Mouse (Mus musculus) embryonic facial prominence, embryonic 11.5 days (tissue): ENCODE data around the gene Ppp1r3g. TPM values are rescaled to one million over a fixed set of nuclear protein-coding genes. Genes with fewer than 3 reads are reported as not detected.

Source experiments
- ATAC-seq: fragments of 200-750 bp; cut with Nextera tagmentation; replicated peaks from 2 replicates; pipeline ENCODE4 v1.8.0; 2017; ENCODE audit warnings: low read depth; ENCODE audit not compliant: insufficient number of reproducible peaks, low FRiP score, low TSS enrichment
- DNase-seq: peaks from one replicate; pipeline ENCODE4 v3.0.0-alpha.2; 2015; ENCODE audit warnings: low spot score
- H3K27ac ChIP-seq: fragments of 300-500 bp; sonication (generic); replicated peaks from 2 replicates; pipeline ENCODE4 v1.5.1; 2014; ENCODE audit warnings: mild to moderate bottlenecking, low read depth, low read length, control low read depth
- H3K27me3 ChIP-seq: fragments of 300-500 bp; sonication (generic); 2 replicates; pipeline ENCODE4 v1.6.1; 2014; ENCODE audit warnings: mild to moderate bottlenecking, low read length, moderate library complexity, mixed read lengths; ENCODE audit not compliant: control insufficient read depth, insufficient read depth
- H3K36me3 ChIP-seq: fragments of 300-500 bp; sonication (generic); replicated peaks from 2 replicates; pipeline ENCODE4 v1.6.1; 2014; ENCODE audit warnings: low read depth, mild to moderate bottlenecking, low read length, moderate library complexity, mixed read lengths; ENCODE audit not compliant: control insufficient read depth, insufficient read depth
- H3K4me1 ChIP-seq: fragments of 300-500 bp; sonication (generic); 2 replicates; pipeline ENCODE4 v1.6.1; 2014; ENCODE audit warnings: low read length, mixed read lengths; ENCODE audit not compliant: control insufficient read depth, insufficient read depth
- H3K4me2 ChIP-seq: fragments of 300-500 bp; sonication (generic); 2 replicates; pipeline ENCODE4 v1.6.1; 2014; ENCODE audit warnings: low read depth, mild to moderate bottlenecking, control low read depth, low read length, moderate library complexity
- H3K4me3 ChIP-seq: fragments of 300-500 bp; sonication (generic); 2 replicates; pipeline ENCODE4 v1.5.1; 2014; ENCODE audit warnings: low read depth, low read length, control low read depth
- H3K9ac ChIP-seq: fragments of 300-500 bp; sonication (generic); replicated peaks from 2 replicates; pipeline ENCODE4 v1.6.1; 2014; ENCODE audit warnings: mild to moderate bottlenecking, control low read depth, low read length
- H3K9me3 ChIP-seq: fragments of 300-500 bp; sonication (generic); replicated peaks from 2 replicates; pipeline ENCODE4 v1.6.1; 2016; ENCODE audit warnings: mild to moderate bottlenecking, low read length, inconsistent platforms, mixed read lengths; ENCODE audit not compliant: control insufficient read depth
- WGBS: fragments of 180-500 bp; shearing (Covaris S2); extraction: QIAGEN DNeasy Blood & Tissue Kit; methylation state at CpG from one replicate; pipeline ENCODE4 v1.1.7; 2014; 5-methylcytosine and 5-hydroxymethylcytosine counted together
- polyA plus RNA-seq: library from polyadenylated mRNA; unstranded; fragments of >200 nt; fragmentation: Nextera tagmentation; extraction: Ambion mirVana; gene quantifications from 2 replicates; pipeline ENCODE4 v1.2.1, GENCODE M21; 2014

The Ppp1r3g gene
- 0.67 and 0.87 TPM in 2 replicates for polyA plus RNA-seq

GRCm38 (mm10) chr13:35958539-35958938, at the start of gene Ppp1r3g:
Gene Ppp1r3g, plus strand, starts transcription at chr13:35958839.
- 89% methylated on average over 1 of the region's 1 CpGs for WGBS
- H3K27me3 ChIP-seq = no peaks in the 10 kb centered on the region

DNA sequence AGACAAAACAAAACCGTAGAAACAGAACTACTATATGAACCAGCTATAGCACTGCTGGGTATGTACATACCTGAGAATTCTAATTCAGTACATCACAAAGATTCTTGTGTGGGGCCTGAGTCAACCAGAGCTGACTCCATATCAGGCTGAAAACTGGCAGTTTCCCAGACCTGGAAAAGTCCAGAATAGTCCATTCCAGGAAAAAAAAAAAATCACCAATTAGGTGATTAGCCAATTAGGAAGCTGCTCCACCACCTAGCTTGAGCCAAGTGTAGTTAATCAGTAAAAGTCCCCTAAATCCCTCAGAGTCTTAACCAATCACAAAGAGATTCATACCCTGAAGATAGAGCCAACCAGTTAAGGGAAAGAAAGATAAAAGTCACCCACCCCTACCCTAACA, 47.2 kb upstream of the Ppp1r3g start:
- DNase-seq = no peak
- no peaks in the 10 kb centered on the region for H3K4me1 ChIP-seq

More at GRCm38 (mm10) chr13:35958539-35958938, at the start of gene Ppp1r3g:
- Histone ChIP-seq H3K4me2 (no peak within 1 kb of the TSS), H3K27ac (no peak within 1 kb of the TSS), H3K9ac (no peak within 1 kb of the TSS), H3K4me1 (no peaks in the 10 kb centered on the region), H3K4me3 (no peak within 1 kb of the TSS), H3K36me3 (no peaks in the 10 kb centered on the region), H3K9me3 (no peaks in the 10 kb centered on the region)
- ATAC-seq (no peak), DNase-seq (no peak)

GRCm38 (mm10) chr13:35937991-35938390, 20.6 kb upstream of the Ppp1r3g start:
- no peaks in the 10 kb centered on the region for H3K9me3 ChIP-seq
- H3K4me1 ChIP-seq = no peaks in the 10 kb centered on the region
- no peak for DNase-seq
- H3K27me3 ChIP-seq = no peaks in the 10 kb centered on the region
- no peak overlapping the region for H3K4me3 ChIP-seq
- ATAC-seq = no peak
- H3K9ac ChIP-seq = no peak overlapping the region
- H3K27ac ChIP-seq = no peak overlapping the region
- WGBS = 89% methylated on average over 2 of the region's 2 CpGs
- H3K36me3 ChIP-seq = no peaks in the 10 kb centered on the region
- H3K4me2 ChIP-seq = no peak overlapping the region

More for the DNA sequence above, 47.2 kb upstream of the Ppp1r3g start:
- Histone ChIP-seq H3K36me3 (no peaks in the 10 kb centered on the region), H3K9ac (no peak overlapping the region), H3K4me3 (no peak overlapping the region), H3K27ac (no peak overlapping the region), H3K27me3 (no peaks in the 10 kb centered on the region), H3K4me2 (no peak overlapping the region), H3K9me3 (no peaks in the 10 kb centered on the region)
- WGBS = 93% methylated on average over 1 of the region's 1 CpGs
- ATAC-seq = no peak

DNA sequence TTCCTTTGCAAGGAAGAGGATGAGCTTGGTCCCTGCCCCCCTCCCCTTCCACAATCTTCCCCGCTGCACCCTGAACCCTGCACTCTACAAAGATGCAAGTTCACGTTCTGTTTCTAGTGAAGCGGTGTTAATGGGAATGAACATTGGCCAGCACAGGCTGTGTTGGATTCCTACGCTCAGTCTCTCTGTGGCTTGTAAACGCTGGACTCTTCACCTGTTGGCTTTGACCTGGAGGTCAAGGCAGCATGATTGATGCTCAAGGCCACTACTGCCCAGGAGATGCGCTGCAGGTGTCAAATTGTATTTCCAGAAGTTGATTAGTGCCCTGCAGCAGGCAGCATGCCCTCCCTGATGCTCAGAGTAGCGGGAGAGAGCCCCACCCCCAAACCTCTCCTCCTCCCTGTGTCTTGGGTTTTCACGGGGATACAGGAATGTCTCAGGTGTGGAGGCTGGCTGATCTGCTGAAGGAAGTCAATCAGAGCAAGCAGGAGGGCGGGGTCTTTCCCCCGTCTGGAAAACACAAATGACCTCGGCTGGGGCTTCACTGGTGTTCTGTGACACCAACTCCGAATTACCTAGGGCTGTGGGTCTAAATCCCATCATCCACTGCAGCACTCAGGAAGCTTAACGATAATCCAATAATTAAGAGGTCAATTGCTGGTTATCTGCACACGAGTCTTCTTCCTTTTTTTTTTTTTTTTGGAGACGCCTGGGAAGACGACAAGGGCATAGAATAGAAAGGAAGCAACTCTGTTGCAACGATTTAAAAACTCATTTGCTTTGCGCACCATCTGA, 18.6 kb upstream of the Ppp1r3g start:
- ATAC-seq = no peak
- Histone ChIP-seq H3K4me2 (no peak overlapping the region), H3K9ac (no peak overlapping the region), H3K27ac (no peak overlapping the region), H3K36me3 (no peaks in the 10 kb centered on the region), H3K9me3 (no peaks in the 10 kb centered on the region), H3K4me3 (no peak overlapping the region), H3K27me3 (no peaks in the 10 kb centered on the region), H3K4me1 (no peaks in the 10 kb centered on the region)
- no peak for DNase-seq
- WGBS = 62% methylated on average over 18 of the region's 18 CpGs

GRCm38 (mm10) chr13:35940934-35941333, 17.7 kb upstream of the Ppp1r3g start:
- Histone ChIP-seq H3K27ac (no peak overlapping the region), H3K4me3 (no peak overlapping the region), H3K4me1 (no peaks in the 10 kb centered on the region), H3K36me3 (no peaks in the 10 kb centered on the region), H3K9ac (no peak overlapping the region), H3K27me3 (no peaks in the 10 kb centered on the region), H3K4me2 (no peak overlapping the region), H3K9me3 (no peaks in the 10 kb centered on the region)
- DNase-seq (no peak), ATAC-seq (no peak)
- 77% methylated on average over 5 of the region's 5 CpGs for WGBS

GRCm38 (mm10) chr13:35946659-35947353, 11.8 kb upstream of the Ppp1r3g start:
- DNase-seq (no peak), ATAC-seq (no peak; the same call in 1 of the 2 replicates)
- WGBS = 75% methylated on average over 20 of the region's 20 CpGs
- no peak overlapping the region for H3K4me2 ChIP-seq
- no peaks in the 10 kb centered on the region for H3K4me1 ChIP-seq
- no peak overlapping the region for H3K9ac ChIP-seq
- no peaks in the 10 kb centered on the region for H3K36me3 ChIP-seq
- no peaks in the 10 kb centered on the region for H3K27me3 ChIP-seq
- no peak overlapping the region for H3K4me3 ChIP-seq
- no peak overlapping the region for H3K27ac ChIP-seq
- H3K9me3 ChIP-seq = no peaks in the 10 kb centered on the region

DNA sequence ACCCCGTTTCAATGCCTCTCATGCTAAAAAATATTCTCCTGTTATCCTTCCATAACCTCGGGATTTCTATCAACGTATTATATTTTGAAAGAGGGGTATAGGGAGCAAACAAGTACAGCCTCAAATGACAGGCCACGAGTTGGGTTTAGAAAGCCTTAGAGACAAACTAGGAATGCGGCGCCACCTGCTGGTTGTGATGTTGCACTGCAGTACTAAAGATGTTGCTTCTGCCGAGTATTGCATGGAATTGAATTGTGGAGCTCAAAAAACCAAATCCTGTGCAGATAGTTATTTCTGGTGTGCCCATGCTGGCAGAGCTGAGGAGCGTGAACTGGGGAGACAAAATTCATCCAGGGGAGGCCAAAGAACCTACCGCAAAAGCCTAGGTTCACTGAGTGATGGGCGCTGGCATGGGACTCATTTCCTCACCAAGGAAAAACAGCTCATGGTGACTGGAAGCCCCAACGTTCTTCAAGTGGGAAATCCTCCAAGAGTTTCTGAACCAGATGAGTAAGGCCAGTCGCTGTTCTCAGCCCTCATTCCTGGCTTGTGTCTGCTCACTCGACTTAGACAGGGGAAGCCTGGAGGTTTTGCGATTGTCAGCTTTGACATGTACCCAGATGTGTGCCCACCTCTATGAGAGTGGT, 11.2 kb upstream of the Ppp1r3g start:
- DNase-seq (peak; percentile 87), ATAC-seq (no peak; the same call in 1 of the 2 replicates)
- WGBS = 23% methylated on average over 14 of the region's 14 CpGs
- Histone ChIP-seq H3K27me3 (no peaks in the 10 kb centered on the region), H3K9me3 (no peaks in the 10 kb centered on the region), H3K4me1 (no peaks in the 10 kb centered on the region), H3K36me3 (no peaks in the 10 kb centered on the region), H3K9ac (no peak overlapping the region), H3K4me2 (no peak overlapping the region), H3K4me3 (no peak overlapping the region), H3K27ac (no peak overlapping the region)
